Mouse (Mus musculus) forebrain, embryonic 13.5 days (tissue): ENCODE results near the gene Psma6. TPM values are rescaled to one million over a fixed set of nuclear protein-coding genes. Genes with fewer than 3 reads are reported as not detected.

ENCODE experiments used
- polyA plus RNA-seq: library from polyadenylated mRNA; unstranded; fragments of >200 nt; fragmentation: Nextera tagmentation; extraction: Ambion mirVana; gene quantifications from 2 replicates; pipeline ENCODE4 v1.2.1, GENCODE M21; 2015

The Psma6 gene
- polyA plus RNA-seq, 1 experiment from 2014 or later, result 510 TPM

Other genes starting within 250 kb of the Psma6 start
- 63.0 and 65.2 TPM in 2 replicates for gene Srp54b, start 229.1 kb upstream of the Psma6 start, polyA plus RNA-seq
- 1.3 TPM in 1 of 2 replicates, not detected in the other for gene 1700047I17Rik2, start 184.6 kb upstream of the Psma6 start, polyA plus RNA-seq
- 72.0 and 81.4 TPM in 2 replicates for gene Srp54c, start 154.1 kb upstream of the Psma6 start, polyA plus RNA-seq
- 8.9 and 12.3 TPM in 2 replicates for gene 1110008L16Rik, start 84.6 kb upstream of the Psma6 start, polyA plus RNA-seq
- 27.1 and 28.1 TPM in 2 replicates for gene Ppp2r3c, start 81.2 kb upstream of the Psma6 start, polyA plus RNA-seq
- 46.4 and 47.0 TPM in 2 replicates for gene Nfkbia, start 108.4 kb downstream of the Psma6 start, polyA plus RNA-seq
- gene Aldoart2, start 181.0 kb downstream of the Psma6 start, polyA plus RNA-seq, result not detected in 2 replicates
- gene Insm2, start 215.2 kb downstream of the Psma6 start, polyA plus RNA-seq, result 1.1 and 2.4 TPM in 2 replicates